22 mouse cellular contexts compared by ENCODE assay signal in genomic region chr11:116512987-116513386, GRCm38 (mm10). TPM values are rescaled to one million over a fixed set of nuclear protein-coding genes. Genes with fewer than 3 reads are reported as not detected.
DNase-seq lines count a peak whose midpoint lies in the region; ATAC-seq and TF ChIP-seq lines count a peak whose summit lies in the region.
"Had no signal": no experiment of that assay in that cellular context is flagged by ENCODE, and none has a peak within 500 bp of the region (broad histone marks: within the 10 kb centered on the region; RNA-seq: fewer than 3 reads in every experiment).

No protein-coding gene starts in this region.

- H3K4me3 ChIP-seq in layer of hippocampus, adult 2 months = no peak overlapping the region
- H3K4me3 ChIP-seq in lung, embryonic 15.5 days = no peak overlapping the region
- H3K4me3 ChIP-seq in MEL (ENCODE audit: control insufficient read depth in 1 of 2, insufficient read depth in 1 of 2, low read depth in 2 of 2, low read length in 2 of 2) = no peak overlapping the region
- H3K4me3 ChIP-seq in hindbrain, embryonic 12.5 days = no peak overlapping the region
- H3K4me3 ChIP-seq: embryonic facial prominence, embryonic 10.5 days; embryonic facial prominence, embryonic 12.5 days; forebrain, embryonic 13.5 days; forebrain, embryonic 15.5 days had no signal

- TF ChIP-seq EP300 in MEL (IDR thresholded peaks at IDR 0.05; ENCODE audit: low read depth in 1 of 2, low read length in 2 of 2) = no peak

- no peak for TF ChIP-seq CTCF in layer of hippocampus, adult 2 months (conservative IDR thresholded peaks at IDR 0.05)
- no peak for TF ChIP-seq CTCF in MEL (IDR thresholded peaks at IDR 0.05 in 2 of 3, conservative IDR thresholded peaks at IDR 0.05 in 1 of 3; ENCODE audit: control insufficient read depth in 1 of 3, insufficient read depth in 1 of 3, low read depth in 2 of 3, low read length in 3 of 3, poor library complexity in 1 of 3, severe bottlenecking in 1 of 3)

- H3K4me2 ChIP-seq in lung, embryonic 15.5 days = no peak overlapping the region
- no peak overlapping the region for H3K4me2 ChIP-seq in hindbrain, embryonic 12.5 days (replicated peaks)
- H3K4me2 ChIP-seq: embryonic facial prominence, embryonic 12.5 days; forebrain, embryonic 13.5 days; forebrain, embryonic 15.5 days had no signal

- no peak for TF ChIP-seq POLR2A in MEL (IDR thresholded peaks at IDR 0.05; ENCODE audit: control insufficient read depth in 1 of 2, insufficient read depth in 1 of 2, low read depth in 1 of 2, low read length in 2 of 2, poor library complexity in 1 of 2)

- no peak for ATAC-seq in lung, embryonic 15.5 days (ENCODE audit: borderline replicate concordance, extremely low read depth, low FRiP score, low TSS enrichment)
- ATAC-seq in hindbrain, embryonic 12.5 days (ENCODE audit: low FRiP score) = no peak
- ATAC-seq: activated CD4-positive, CD25-positive, alpha-beta regulatory T cell, adult 4 months; forebrain, embryonic 13.5 days; forebrain, embryonic 15.5 days; Patski had no signal

- H3K36me3 ChIP-seq in lung, embryonic 15.5 days = no peaks in the 10 kb centered on the region
- H3K36me3 ChIP-seq in MEL (ENCODE audit: control insufficient read depth in 1 of 2, insufficient read depth in 2 of 2, low read length in 2 of 2) = peaks cover 0 to 10% of the 10 kb centered on the region in 2 experiments; a peak in 2 of 4 replicates
- H3K36me3 ChIP-seq in hindbrain, embryonic 12.5 days = no peaks in the 10 kb centered on the region
- H3K36me3 ChIP-seq: embryonic facial prominence, embryonic 10.5 days; embryonic facial prominence, embryonic 12.5 days; forebrain, embryonic 15.5 days had no signal

- peak in 1 of 2 experiments; percentile 40 for DNase-seq in layer of hippocampus, adult 2 months (ENCODE audit: low spot score in 2 of 2)
- DNase-seq in layer of hippocampus, adult 11-12 months (ENCODE audit: low spot score) = no peak
- DNase-seq in lung, postnatal 14 days = no peak
- DNase-seq in MEL (ENCODE audit: low read depth, low spot score) = no peak
- DNase-seq: adrenal gland, adult 8-10 months; adrenal gland, postnatal 14 days; adrenal gland, postnatal 36 days; cerebellum, adult 11-12 months; cerebellum, adult 2 months; cerebellum, adult 9-10 months; cerebellum, postnatal 10 days; cerebellum, postnatal 25 days had no signal

- H3K79me2 ChIP-seq in MEL (ENCODE audit: control insufficient read depth, insufficient read depth, low read length, poor library complexity) = no peaks in the 10 kb centered on the region

- no peaks in the 10 kb centered on the region for H3K9me3 ChIP-seq in lung, embryonic 15.5 days
- no peaks in the 10 kb centered on the region for H3K9me3 ChIP-seq in MEL (replicated peaks; ENCODE audit: insufficient read depth, low read length)
- 0 out of 2 replicates have a peak, but pooled peaks cover 7% of the 10 kb centered on the region for H3K9me3 ChIP-seq in hindbrain, embryonic 12.5 days (replicated peaks)
- H3K9me3 ChIP-seq: embryonic facial prominence, embryonic 10.5 days; embryonic facial prominence, embryonic 12.5 days; forebrain, embryonic 13.5 days; forebrain, embryonic 15.5 days had no signal

- TF ChIP-seq RAD21 in MEL (IDR thresholded peaks at IDR 0.05; ENCODE audit: low read depth, low read length) = no peak

- WGBS in lung, embryonic 15.5 days = 71% methylated on average over 6 of the region's 6 CpGs
- 86% methylated on average over 6 of the region's 6 CpGs for WGBS in hindbrain, embryonic 12.5 days

- no peak overlapping the region for H3K9ac ChIP-seq in lung, embryonic 15.5 days
- no peak overlapping the region for H3K9ac ChIP-seq in MEL (ENCODE audit: control insufficient read depth, low read depth, low read length, poor library complexity, severe bottlenecking)
- H3K9ac ChIP-seq in hindbrain, embryonic 12.5 days = no peak overlapping the region
- H3K9ac ChIP-seq: embryonic facial prominence, embryonic 12.5 days; forebrain, embryonic 13.5 days; forebrain, embryonic 15.5 days had no signal

- peaks cover 4% of the 10 kb centered on the region; the same call in 1 of the 2 replicates for H3K4me1 ChIP-seq in lung, embryonic 15.5 days
- H3K4me1 ChIP-seq in MEL (ENCODE audit: control insufficient read depth in 1 of 2, insufficient read depth in 2 of 2, low read length in 2 of 2) = peaks cover 8 to 16% of the 10 kb centered on the region in 2 experiments
- H3K4me1 ChIP-seq in hindbrain, embryonic 12.5 days = peaks cover 8% of the 10 kb centered on the region

- peak overlapping the region; percentile 61 for H3K27ac ChIP-seq in layer of hippocampus, adult 2 months
- H3K27ac ChIP-seq in lung, embryonic 15.5 days = peak overlapping the region; percentile 7; the same call in 1 of the 2 replicates
- no peak overlapping the region for H3K27ac ChIP-seq in MEL (ENCODE audit: control insufficient read depth, low read depth, low read length)
- no peak overlapping the region for H3K27ac ChIP-seq in hindbrain, embryonic 12.5 days
- H3K27ac ChIP-seq: embryonic facial prominence, embryonic 10.5 days; embryonic facial prominence, embryonic 12.5 days; forebrain, embryonic 13.5 days; forebrain, embryonic 15.5 days had no signal

- H3K27me3 ChIP-seq in lung, embryonic 15.5 days = no peaks in the 10 kb centered on the region
- no peaks in the 10 kb centered on the region for H3K27me3 ChIP-seq in MEL (ENCODE audit: control insufficient read depth in 1 of 2, insufficient read depth in 2 of 2, low read length in 2 of 2)
- H3K27me3 ChIP-seq in hindbrain, embryonic 12.5 days = peaks cover 11% of the 10 kb centered on the region
- H3K27me3 ChIP-seq: Patski had no signal

TF ChIP-seq in MEL, 35 proteins besides CTCF, POLR2A, EP300 and RAD21:
- no peak for TF ChIP-seq POLR2AphosphoS2 (IDR thresholded peaks at IDR 0.05; ENCODE audit: low read length)
- TF ChIP-seq TCF12 (IDR thresholded peaks at IDR 0.05; ENCODE audit: low read depth, low read length) = 0 out of 2 replicates have a peak, but pooled peaks have one; percentile 12

RNA-seq across cellular contexts. Expression of gene Sphk1, which starts 17.7 kb away (rescaled TPM):
- total RNA-seq in layer of hippocampus, adult 2 months (2021) = 1 to 10 TPM; 1.6 to 1.9 TPM
- 6.2 and 6.9 TPM in 2 replicates for polyA plus RNA-seq in lung, embryonic 15.5 days (2015; fragmentation: Nextera tagmentation; extraction: Ambion mirVana)
- total RNA-seq in MEL (2012; rRNA removed) = 77.5 and 127 TPM in 2 replicates
- 10 to 100 TPM in 1 of 2 experiments, not detected in 1; 53.5 TPM for polyA plus RNA-seq in MEL (2012; ENCODE audit: insufficient read depth in 1 of 2, insufficient read length in 2 of 2, low read depth in 1 of 2, low replicate concordance in 2 of 2, missing spikeins in 1 of 2)
- polyA plus RNA-seq in hindbrain, embryonic 12.5 days (2016; fragmentation: Nextera tagmentation; extraction: Ambion mirVana) = 8.9 and 10.2 TPM in 2 replicates
- polyA plus RNA-seq: activated CD4-positive, CD25-positive, alpha-beta regulatory T cell, adult 4 months had no signal

RNA-seq across cellular contexts. Expression of gene Prpsap1, which starts 19.0 kb away (rescaled TPM):
- total RNA-seq in layer of hippocampus, adult 2 months (2021) = 10 to 100 TPM; 84.2 to 98.5 TPM
- polyA plus RNA-seq in lung, embryonic 15.5 days (2015; fragmentation: Nextera tagmentation; extraction: Ambion mirVana) = 180 and 187 TPM in 2 replicates
- total RNA-seq in MEL (2012; rRNA removed) = 142 and 155 TPM in 2 replicates
- polyA plus RNA-seq in MEL (2012; ENCODE audit: insufficient read depth in 1 of 2, insufficient read length in 2 of 2, low read depth in 1 of 2, low replicate concordance in 2 of 2, missing spikeins in 1 of 2) = 100 to 1,000 TPM in 1 of 2 experiments, not detected in 1; 112 TPM
- polyA plus RNA-seq in hindbrain, embryonic 12.5 days (2016; fragmentation: Nextera tagmentation; extraction: Ambion mirVana) = 164 and 179 TPM in 2 replicates

RNA-seq across cellular contexts. Expression of gene Qrich2, which starts 46.9 kb away (rescaled TPM):
- total RNA-seq in layer of hippocampus, adult 2 months (2021) = under 1 TPM in 1 of 2 experiments, not detected in 1; 0.17 TPM
- polyA plus RNA-seq in lung, embryonic 15.5 days (2015; fragmentation: Nextera tagmentation; extraction: Ambion mirVana) = 0.08 TPM in 1 of 2 replicates, not detected in the other
- total RNA-seq in MEL (2012; rRNA removed) = not detected in 2 replicates
- polyA plus RNA-seq in MEL (2012; ENCODE audit: insufficient read depth in 1 of 2, insufficient read length in 2 of 2, low read depth in 1 of 2, low replicate concordance in 2 of 2, missing spikeins in 1 of 2) = under 1 TPM in 1 of 2 experiments, not detected in 1; 0.11 TPM
- 0.18 and 0.39 TPM in 2 replicates for polyA plus RNA-seq in hindbrain, embryonic 12.5 days (2016; fragmentation: Nextera tagmentation; extraction: Ambion mirVana)
- total RNA-seq: adrenal gland, adult 18-20 months; adrenal gland, postnatal 14 days; adrenal gland, postnatal 36 days had no signal
- polyA plus RNA-seq: activated CD4-positive, CD25-positive, alpha-beta regulatory T cell, adult 4 months; forebrain, embryonic 11.5 days; forebrain, embryonic 13.5 days; forebrain, embryonic 15.5 days had no signal

Comparison
In these comparisons a context has a peak if more than half of its experiments do, and no peak if none do; other contexts are left out.
1. H3K27ac ChIP-seq: peak in layer of hippocampus, adult 2 months (single experiment) and lung, embryonic 15.5 days (single experiment); none in MEL (single experiment) and hindbrain, embryonic 12.5 days (single experiment).